Mouse (Mus musculus): ENCODE measurements at regions not wholly inside any gene's neighbourhood (a gene's known extent, or its start where the extent isn't known, plus 50 kb on each side); places are given as distances from the start of the nearest gene placed in this dataset.

GRCm38 (mm10) chr13:46129236-46129855 lies 144.2 kb upstream of the Stmnd1 start:
- intact Hi-C loops (cut with DNase I) = no loop called here
- DNase-seq = no peak

GRCm38 (mm10) chr13:46123446-46123845 lies 150.1 kb upstream of the Stmnd1 start:
- DNase-seq = no peak
- intact Hi-C loops (cut with DNase I) = no loop called here

- intact Hi-C loops (cut with DNase I) = no loop called here
- no peak for DNase-seq
Measured at GRCm38 (mm10) chr13:46116576-46116975, 151.8 kb upstream of the Atxn1 start.

GRCm38 (mm10) chr13:46104971-46105370 lies 140.2 kb upstream of the Atxn1 start:
- intact Hi-C loops (cut with DNase I) = no loop called here
- DNase-seq = no peak

GRCm38 (mm10) chr13:46098621-46099020 lies 133.8 kb upstream of the Atxn1 start:
- intact Hi-C loops (cut with DNase I) = loop anchor here (10.0 kb wide), 1 partner anchor 176 kb away; the partner anchor contains the start of gene Stmnd1
- DNase-seq = no peak

- intact Hi-C loops (cut with DNase I) = loop anchor here (10.0 kb wide), 1 partner anchor 177 kb away; the partner anchor contains the start of gene Stmnd1
- DNase-seq = no peak
Measured at GRCm38 (mm10) chr13:46098131-46098530, 133.3 kb upstream of the Atxn1 start.

- no peak for DNase-seq
- intact Hi-C loops (cut with DNase I) = loop anchor here (10.0 kb wide), 1 partner anchor 178 kb away; the partner anchor contains the start of gene Stmnd1
Measured at GRCm38 (mm10) chr13:46096968-46097367, 132.2 kb upstream of the Atxn1 start.

- intact Hi-C loops (cut with DNase I) = loop anchor here (10.0 kb wide), 1 partner anchor 178 kb away; the partner anchor contains the start of gene Stmnd1
- DNase-seq = no peak
Measured at GRCm38 (mm10) chr13:46096416-46096815, 131.6 kb upstream of the Atxn1 start.

GRCm38 (mm10) chr13:46092787-46093186 lies 128.0 kb upstream of the Atxn1 start:
- intact Hi-C loops (cut with DNase I) = loop anchor here (10.0 kb wide), 1 partner anchor 182 kb away; the partner anchor contains the start of gene Stmnd1

GRCm38 (mm10) chr13:46091109-46091508 lies 126.3 kb upstream of the Atxn1 start:
- intact Hi-C loops (cut with DNase I) = loop anchor here (10.0 kb wide), 1 partner anchor 184 kb away; the partner anchor contains the start of gene Stmnd1
- no peak for DNase-seq

More at GRCm38 (mm10) chr13:46092787-46093186, 128.0 kb upstream of the Atxn1 start:
- DNase-seq = no peak

- intact Hi-C loops (cut with DNase I) = no loop called here
- no peak for DNase-seq
Measured at GRCm38 (mm10) chr13:46088237-46088636, 123.4 kb upstream of the Atxn1 start.

GRCm38 (mm10) chr13:46087663-46088062 lies 122.9 kb upstream of the Atxn1 start:
- intact Hi-C loops (cut with DNase I) = no loop called here
- DNase-seq = no peak

GRCm38 (mm10) chr13:46076879-46077278 lies 112.1 kb upstream of the Atxn1 start:
- DNase-seq = no peak

GRCm38 (mm10) chr13:46071670-46072069 lies 106.9 kb upstream of the Atxn1 start:
- no peak for DNase-seq
- intact Hi-C loops (cut with DNase I) = no loop called here

More at GRCm38 (mm10) chr13:46076879-46077278, 112.1 kb upstream of the Atxn1 start:
- intact Hi-C loops (cut with DNase I) = no loop called here

GRCm38 (mm10) chr13:46069571-46069970 lies 104.8 kb upstream of the Atxn1 start:
- no peak for DNase-seq
- intact Hi-C loops (cut with DNase I) = no loop called here

GRCm38 (mm10) chr13:46062758-46063157 lies 98.0 kb upstream of the Atxn1 start:
- DNase-seq = no peak
- intact Hi-C loops (cut with DNase I) = no loop called here

- intact Hi-C loops (cut with DNase I) = no loop called here
- no peak for DNase-seq
Measured at GRCm38 (mm10) chr13:46059870-46060269, 95.1 kb upstream of the Atxn1 start.

GRCm38 (mm10) chr13:46058862-46059261 lies 94.1 kb upstream of the Atxn1 start:
- intact Hi-C loops (cut with DNase I) = no loop called here
- no peak for DNase-seq

GRCm38 (mm10) chr13:46058341-46058740 lies 93.5 kb upstream of the Atxn1 start:
- intact Hi-C loops (cut with DNase I) = no loop called here

GRCm38 (mm10) chr13:46055410-46055809 lies 90.6 kb upstream of the Atxn1 start:
- intact Hi-C loops (cut with DNase I) = no loop called here
- DNase-seq = no peak

More at GRCm38 (mm10) chr13:46058341-46058740, 93.5 kb upstream of the Atxn1 start:
- no peak for DNase-seq

GRCm38 (mm10) chr13:46043568-46043967 lies 78.8 kb upstream of the Atxn1 start:
- intact Hi-C loops (cut with DNase I) = no loop called here
- no peak for DNase-seq

GRCm38 (mm10) chr13:46043016-46043415 lies 78.2 kb upstream of the Atxn1 start:
- intact Hi-C loops (cut with DNase I) = no loop called here
- DNase-seq = no peak
